Mouse (Mus musculus): ENCODE data around the gene Ankzf1. TPM values are rescaled to one million over a fixed set of nuclear protein-coding genes. Genes with fewer than 3 reads are reported as not detected.

The Ankzf1 gene
- polyA plus RNA-seq, 1 experiment from 2014 or later = 29.2 TPM

DNA sequence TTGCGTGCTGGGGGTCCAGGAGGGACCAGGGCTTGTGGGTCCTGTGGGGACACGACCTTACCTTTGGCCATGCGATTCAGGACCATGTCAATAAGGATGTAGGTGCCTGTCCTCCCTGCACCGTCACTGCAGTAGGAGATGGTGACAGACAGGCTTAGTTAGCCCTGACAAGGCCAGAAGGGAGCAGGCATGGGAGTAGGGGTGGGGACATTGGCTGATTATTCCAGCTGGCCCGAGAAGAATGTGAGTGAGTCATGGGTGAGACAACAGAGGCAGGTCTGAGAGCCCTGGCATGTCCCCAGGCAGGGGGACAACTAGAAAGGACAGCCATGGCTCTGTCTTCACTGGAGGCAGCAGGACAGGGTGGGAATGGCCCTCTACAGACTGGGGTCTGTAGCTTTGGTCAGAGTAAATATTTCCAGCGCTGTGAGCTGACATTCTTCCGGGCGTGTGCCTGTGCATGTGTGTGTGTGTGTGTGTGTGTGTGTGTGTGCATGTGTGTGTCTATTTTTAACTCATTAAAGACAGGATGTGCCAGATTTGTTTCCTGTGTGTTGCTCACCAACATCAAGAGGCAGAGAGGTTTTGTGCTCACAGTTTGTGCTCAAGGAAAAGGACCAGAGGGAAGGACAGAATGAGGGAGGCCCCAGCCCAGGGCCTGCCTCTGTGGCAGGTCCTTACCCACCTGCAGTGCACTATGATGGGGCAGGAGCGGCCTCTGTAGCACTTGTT, 56.3 kb downstream of the Ankzf1 start:
- Histone ChIP-seq H3K9me3 (ENCODE audit: low read length) (no peaks in the 10 kb centered on the region), H3K36me3 (ENCODE audit: insufficient read depth, low read length) (peaks cover 8% of the 10 kb centered on the region; the same call in 1 of the 2 replicates), H3K9ac (replicated peaks; ENCODE audit: low read length) (peak overlapping the region; percentile 50; the same call in 1 of the 2 replicates), H3K4me1 (ENCODE audit: insufficient read depth, low read length) (peaks cover 11% of the 10 kb centered on the region), H3K27me3 (ENCODE audit: insufficient read depth, low read length) (no peaks in the 10 kb centered on the region), H3K4me2 (replicated peaks; ENCODE audit: low read depth, low read length) (no peak overlapping the region), H3K4me3 (ENCODE audit: low read length) (no peak overlapping the region), H3K27ac (ENCODE audit: low read length) (0 out of 2 replicates have a peak overlapping the region, but pooled peaks have one; percentile 29)
- no peak for ATAC-seq (ENCODE audit: low FRiP score, low TSS enrichment)
- 46% methylated on average over 9 of the region's 9 CpGs for WGBS

Small RNA genes lying within 50 kb of the gene (microRNA-seq; reads per million reads assigned to microRNA genes)
- gene Gm27943 = not detected

Other genes starting within 250 kb of the Ankzf1 start
- gene Ihh, start 240.5 kb upstream of the Ankzf1 start, polyA plus RNA-seq (2015; fragmentation: Nextera tagmentation; extraction: Ambion mirVana) = 2.4 and 3.4 TPM in 2 replicates
- 10.0 and 12.1 TPM in 2 replicates for gene Nhej1, start 67.0 kb upstream of the Ankzf1 start, polyA plus RNA-seq (2015; fragmentation: Nextera tagmentation; extraction: Ambion mirVana)
- 5.9 and 6.2 TPM in 2 replicates for gene Slc23a3, start 58.3 kb upstream of the Ankzf1 start, polyA plus RNA-seq (2015; fragmentation: Nextera tagmentation; extraction: Ambion mirVana)
- gene Cnppd1, start 49.4 kb upstream of the Ankzf1 start, polyA plus RNA-seq (2015; fragmentation: Nextera tagmentation; extraction: Ambion mirVana) = 51.1 and 54.4 TPM in 2 replicates
- 56.3 and 59.8 TPM in 2 replicates for gene Retreg2, start 49.4 kb upstream of the Ankzf1 start, polyA plus RNA-seq (2015; fragmentation: Nextera tagmentation; extraction: Ambion mirVana)
- gene Zfand2b, start 23.5 kb upstream of the Ankzf1 start, polyA plus RNA-seq (2015; fragmentation: Nextera tagmentation; extraction: Ambion mirVana) = 48.4 and 51.0 TPM in 2 replicates
- gene Abcb6, start 11.8 kb upstream of the Ankzf1 start, polyA plus RNA-seq (2015; fragmentation: Nextera tagmentation; extraction: Ambion mirVana) = 36.4 and 37.2 TPM in 2 replicates
- 33.0 and 36.0 TPM in 2 replicates for gene Atg9a, start within 50 bp of the Ankzf1 start, polyA plus RNA-seq (2015; fragmentation: Nextera tagmentation; extraction: Ambion mirVana)
- 57.4 and 63.8 TPM in 2 replicates for gene Glb1l, start 18.7 kb downstream of the Ankzf1 start, polyA plus RNA-seq (2015; fragmentation: Nextera tagmentation; extraction: Ambion mirVana)
- gene Stk16, start 18.7 kb downstream of the Ankzf1 start, polyA plus RNA-seq (2015; fragmentation: Nextera tagmentation; extraction: Ambion mirVana) = 153 and 169 TPM in 2 replicates
- 96.3 and 102 TPM in 2 replicates for gene Tuba4a, start 27.7 kb downstream of the Ankzf1 start, polyA plus RNA-seq (2015; fragmentation: Nextera tagmentation; extraction: Ambion mirVana)
- gene A630095N17Rik, start 40.0 kb downstream of the Ankzf1 start, polyA plus RNA-seq (2015; fragmentation: Nextera tagmentation; extraction: Ambion mirVana) = not detected in 2 replicates
- gene Dnajb2, start 44.3 kb downstream of the Ankzf1 start, polyA plus RNA-seq (2015; fragmentation: Nextera tagmentation; extraction: Ambion mirVana) = 41.3 and 45.7 TPM in 2 replicates
- 0.54 and 0.87 TPM in 2 replicates for gene Ptprn, start 72.4 kb downstream of the Ankzf1 start, polyA plus RNA-seq (2015; fragmentation: Nextera tagmentation; extraction: Ambion mirVana)
- 1.0 and 3.0 TPM in 2 replicates for gene Resp18, start 86.3 kb downstream of the Ankzf1 start, polyA plus RNA-seq (2015; fragmentation: Nextera tagmentation; extraction: Ambion mirVana)
- gene Dnpep, start 125.8 kb downstream of the Ankzf1 start, polyA plus RNA-seq (2015; fragmentation: Nextera tagmentation; extraction: Ambion mirVana) = 168 and 184 TPM in 2 replicates
- 41.6 and 53.6 TPM in 2 replicates for gene Des, start 168.2 kb downstream of the Ankzf1 start, polyA plus RNA-seq (2015; fragmentation: Nextera tagmentation; extraction: Ambion mirVana)
- 61.4 and 61.5 TPM in 2 replicates for gene Speg, start 183.1 kb downstream of the Ankzf1 start, polyA plus RNA-seq (2015; fragmentation: Nextera tagmentation; extraction: Ambion mirVana)
- gene Gmppa, start 243.8 kb downstream of the Ankzf1 start, polyA plus RNA-seq (2015; fragmentation: Nextera tagmentation; extraction: Ambion mirVana) = 91.4 and 91.6 TPM in 2 replicates